Mouse (Mus musculus) forebrain, embryonic 12.5 days (tissue): ENCODE measurements around the gene BC028528. TPM values are rescaled to one million over a fixed set of nuclear protein-coding genes. Genes with fewer than 3 reads are reported as not detected.
"Not testable (repeated sequence)": the region's sequence is repeated elsewhere in the genome, so short reads cannot be mapped to it uniquely, and the experiment has no call there.

Source experiments
- ATAC-seq: fragments of 200-750 bp; cut with Nextera tagmentation; 2 replicates; pipeline ENCODE4 v1.8.0; 2017; ENCODE audit warnings: moderate TSS enrichment; ENCODE audit not compliant: low FRiP score
- H3K27ac ChIP-seq: fragments of 300-500 bp; sonication (generic); 2 replicates; pipeline ENCODE4 v1.5.1; 2016; ENCODE audit warnings: mild to moderate bottlenecking
- H3K27me3 ChIP-seq: fragments of 300-500 bp; sonication (generic); 2 replicates; pipeline ENCODE4 v1.6.1; 2016; ENCODE audit warnings: mild to moderate bottlenecking
- H3K36me3 ChIP-seq: fragments of 300-500 bp; sonication (generic); replicated peaks from 2 replicates; pipeline ENCODE4 v1.6.1; 2016; ENCODE audit warnings: mild to moderate bottlenecking
- H3K4me1 ChIP-seq: fragments of 300-500 bp; sonication (generic); 2 replicates; pipeline ENCODE4 v1.6.1; 2016
- H3K4me2 ChIP-seq: fragments of 300-500 bp; sonication (generic); 2 replicates; pipeline ENCODE4 v1.6.1; 2016; ENCODE audit warnings: mild to moderate bottlenecking, moderate library complexity
- H3K4me3 ChIP-seq: fragments of 300-500 bp; sonication (generic); replicated peaks from 2 replicates; pipeline ENCODE4 v1.5.1; 2016; ENCODE audit warnings: mild to moderate bottlenecking
- H3K9ac ChIP-seq: fragments of 300-500 bp; sonication (generic); 2 replicates; pipeline ENCODE4 v1.6.1; 2016; ENCODE audit warnings: mild to moderate bottlenecking
- H3K9me3 ChIP-seq: fragments of 300-500 bp; sonication (generic); 2 replicates; pipeline ENCODE4 v1.6.1; 2016
- WGBS: fragments of 180-500 bp; shearing (Covaris S2); methylation state at CpG from one replicate; pipeline ENCODE4 v1.1.7; 2016; 5-methylcytosine and 5-hydroxymethylcytosine counted together
- polyA plus RNA-seq: library from polyadenylated mRNA; unstranded; fragments of >200 nt; fragmentation: Nextera tagmentation; extraction: Ambion mirVana; gene quantifications from 2 replicates; pipeline ENCODE4 v1.2.1, GENCODE M21; 2016

Gene BC028528
- polyA plus RNA-seq, 1 experiment from 2014 or later = 8.4 TPM

DNA sequence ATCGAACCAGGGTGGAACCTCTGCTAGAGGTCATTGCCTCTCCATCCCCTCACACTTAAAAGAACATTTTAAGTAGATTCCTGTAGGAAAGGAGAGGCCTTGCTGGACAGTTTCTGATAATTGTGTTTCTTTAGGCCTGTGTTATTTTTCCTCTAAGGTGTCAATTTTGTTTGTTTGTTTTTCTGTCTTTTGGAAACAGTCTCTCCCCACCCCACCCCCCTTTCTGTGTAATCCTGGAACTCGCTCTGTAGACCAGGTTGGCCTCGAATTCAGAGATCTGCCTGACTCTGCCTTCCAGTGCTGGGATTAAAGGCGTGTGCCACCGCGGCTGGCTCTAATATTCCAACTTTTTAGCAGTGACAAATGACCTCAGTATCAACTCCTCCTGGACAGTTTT, 36.5 kb upstream of the BC028528 start:
- H3K4me2 ChIP-seq = peak overlapping the region; percentile 59
- H3K4me1 ChIP-seq = peaks cover 24% of the 10 kb centered on the region
- peak overlapping the region; percentile 91 for H3K27ac ChIP-seq
- H3K27me3 ChIP-seq = no peaks in the 10 kb centered on the region
- H3K36me3 ChIP-seq = peaks cover 2% of the 10 kb centered on the region; the same call in 1 of the 2 replicates
- no peak for ATAC-seq
- WGBS = 79% methylated on average over 6 of the region's 6 CpGs
- H3K9ac ChIP-seq = peak overlapping the region; percentile 58
- no peaks in the 10 kb centered on the region for H3K9me3 ChIP-seq
- H3K4me3 ChIP-seq = peak overlapping the region; percentile 85

DNA sequence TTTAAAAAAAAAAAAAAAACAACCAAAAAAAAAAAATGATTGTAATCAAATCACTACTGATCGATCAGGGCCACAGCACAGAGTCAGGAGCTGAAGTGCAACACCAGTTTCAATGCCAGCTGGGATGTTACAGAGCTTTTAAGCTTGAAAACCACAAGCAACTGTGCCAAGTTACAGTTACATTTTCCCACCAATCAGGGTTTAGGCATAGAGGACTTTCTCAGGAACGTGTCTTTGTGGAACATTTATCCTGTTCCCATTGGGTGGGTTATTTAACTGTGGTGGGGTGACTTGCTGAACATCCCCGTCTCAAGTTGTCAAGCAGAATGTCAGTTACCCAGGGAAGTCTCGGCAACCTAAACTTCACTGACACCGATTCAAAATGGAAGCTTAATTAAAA, 33.3 kb upstream of the BC028528 start:
- Histone ChIP-seq H3K36me3 (no peaks in the 10 kb centered on the region), H3K4me2 (no peak overlapping the region), H3K4me1 (no peaks in the 10 kb centered on the region), H3K27me3 (no peaks in the 10 kb centered on the region), H3K9ac (no peak overlapping the region), H3K9me3 (no peaks in the 10 kb centered on the region), H3K27ac (no peak overlapping the region), H3K4me3 (no peak overlapping the region)
- ATAC-seq = no peak
- WGBS = 83% methylated on average over 5 of the region's 5 CpGs

DNA sequence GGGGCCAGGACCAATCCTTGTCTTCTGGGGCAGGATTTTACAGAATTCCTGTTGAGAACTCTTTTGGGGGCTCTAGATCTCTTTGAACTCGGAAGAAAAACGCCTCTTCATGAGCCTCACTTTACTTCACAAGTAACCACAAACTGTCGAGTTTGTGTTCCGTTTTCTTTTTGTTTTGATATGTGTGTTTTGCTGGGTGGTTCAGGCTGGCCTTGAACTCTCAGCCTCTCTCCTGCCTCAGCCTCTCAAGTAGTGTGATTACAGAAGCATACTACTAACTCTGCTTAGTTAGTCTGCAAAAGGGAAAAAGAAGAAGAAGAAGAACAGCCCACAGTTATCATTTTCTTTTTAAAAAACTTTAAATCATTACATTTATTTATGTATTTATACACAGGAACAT, 32.4 kb upstream of the BC028528 start:
- Histone ChIP-seq H3K4me3 (no peak overlapping the region), H3K27ac (no peak overlapping the region), H3K9ac (no peak overlapping the region), H3K4me2 (no peak overlapping the region), H3K36me3 (no peaks in the 10 kb centered on the region), H3K4me1 (no peaks in the 10 kb centered on the region), H3K9me3 (no peaks in the 10 kb centered on the region), H3K27me3 (no peaks in the 10 kb centered on the region)
- 88% methylated on average over 4 of the region's 4 CpGs for WGBS
- ATAC-seq = no peak

DNA sequence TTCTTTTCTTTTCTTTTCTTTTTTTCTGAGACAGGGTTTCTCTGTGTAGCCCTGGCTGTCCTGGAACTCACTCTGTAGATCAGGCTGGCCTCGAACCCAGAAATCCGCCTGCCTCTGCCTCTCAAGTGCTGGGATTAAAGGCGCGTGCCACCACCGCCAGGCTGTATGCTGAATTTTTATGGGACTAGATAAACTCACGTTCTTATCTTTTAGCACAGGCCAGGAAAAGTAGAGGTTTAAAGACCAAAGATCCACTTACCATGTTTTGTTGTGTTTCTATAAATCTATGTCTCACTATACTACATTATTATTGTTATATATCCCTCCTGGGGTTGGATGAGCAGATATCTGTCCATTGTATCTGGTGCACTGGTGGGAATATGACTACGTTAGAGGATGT, 31.6 kb upstream of the BC028528 start:
- ATAC-seq, H3K9ac ChIP-seq, H3K27ac ChIP-seq, H3K9me3 ChIP-seq, H3K36me3 ChIP-seq, H3K4me2 ChIP-seq, H3K4me3 ChIP-seq, H3K27me3 ChIP-seq, H3K4me1 ChIP-seq: not testable (repeated sequence)
- 94% methylated on average over 7 of the region's 7 CpGs for WGBS

DNA sequence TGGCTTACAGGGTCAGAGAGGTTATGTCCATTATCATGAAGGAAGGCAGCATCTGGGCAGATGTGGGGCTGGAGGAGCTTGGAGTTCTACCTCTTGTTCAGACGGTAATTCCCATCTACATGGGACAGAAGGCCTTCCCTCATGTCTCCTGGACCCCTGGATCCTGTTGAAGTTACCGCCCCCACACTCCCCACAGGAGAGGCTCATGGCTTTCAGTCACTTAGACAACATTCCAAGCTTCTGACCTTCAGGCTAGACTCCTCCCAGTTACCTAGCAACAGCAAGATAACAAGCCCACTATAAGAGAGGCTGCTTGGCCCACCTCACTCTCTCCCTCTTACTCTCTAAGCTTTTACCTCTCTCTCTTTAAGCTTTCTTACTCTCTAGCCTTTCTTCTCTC, 28.7 kb upstream of the BC028528 start:
- not testable (repeated sequence) for H3K27me3 ChIP-seq, H3K9ac ChIP-seq, H3K36me3 ChIP-seq, H3K27ac ChIP-seq, H3K4me1 ChIP-seq, H3K4me2 ChIP-seq, H3K9me3 ChIP-seq, ATAC-seq, H3K4me3 ChIP-seq
- WGBS = 56% methylated on average over 2 of the region's 2 CpGs

DNA sequence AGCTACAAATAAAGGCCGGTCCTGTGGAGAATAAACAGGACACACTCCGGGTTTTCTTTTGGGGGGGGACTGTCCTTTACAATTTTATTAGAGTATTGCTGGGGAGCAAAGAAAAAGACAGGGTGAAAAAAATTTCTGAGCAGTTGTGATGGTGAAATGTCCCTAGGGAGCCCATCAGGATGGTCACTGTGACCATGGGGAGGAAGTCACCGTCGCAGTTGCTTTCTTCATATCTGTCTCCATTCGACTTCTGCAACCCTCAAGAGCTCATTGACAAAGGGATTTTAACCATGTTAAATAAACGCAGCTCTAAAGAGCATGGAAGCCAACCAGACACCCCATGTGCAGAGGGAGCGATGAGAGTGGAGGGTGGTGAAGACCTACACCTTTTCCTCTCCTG, 25.0 kb upstream of the BC028528 start:
- H3K27me3 ChIP-seq = no peaks in the 10 kb centered on the region
- H3K9me3 ChIP-seq = no peaks in the 10 kb centered on the region
- H3K36me3 ChIP-seq = no peaks in the 10 kb centered on the region
- H3K27ac ChIP-seq = no peak overlapping the region
- no peak overlapping the region for H3K4me3 ChIP-seq
- ATAC-seq = no peak
- no peaks in the 10 kb centered on the region for H3K4me1 ChIP-seq
- H3K9ac ChIP-seq = no peak overlapping the region
- no peak overlapping the region for H3K4me2 ChIP-seq
- 78% methylated on average over 7 of the region's 7 CpGs for WGBS

DNA sequence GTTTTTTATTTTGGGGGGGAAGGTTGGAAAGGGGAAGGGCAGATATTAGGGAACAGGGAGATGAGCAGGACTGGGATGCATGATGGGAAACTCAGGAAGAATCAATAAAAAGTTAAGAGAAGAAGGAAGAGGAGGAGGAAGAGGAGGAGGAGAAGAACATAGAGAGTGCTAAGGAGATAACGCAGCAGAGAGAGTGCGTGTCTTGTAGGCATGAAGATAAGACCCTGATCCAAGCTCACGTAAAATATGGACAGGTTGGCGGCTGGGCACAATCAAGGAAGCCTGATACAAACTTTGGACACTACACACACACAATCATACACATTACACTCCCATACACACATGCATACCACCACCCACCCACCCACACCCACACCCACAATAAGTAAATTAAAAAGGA, 22.9 kb upstream of the BC028528 start:
- 95% methylated on average over 4 of the region's 4 CpGs for WGBS
- ATAC-seq = no peak
- no peaks in the 10 kb centered on the region for H3K27me3 ChIP-seq
- H3K36me3 ChIP-seq = no peaks in the 10 kb centered on the region
- no peak overlapping the region for H3K4me2 ChIP-seq
- no peak overlapping the region for H3K4me3 ChIP-seq
- no peak overlapping the region for H3K9ac ChIP-seq
- no peak overlapping the region for H3K27ac ChIP-seq
- H3K9me3 ChIP-seq = no peaks in the 10 kb centered on the region
- no peaks in the 10 kb centered on the region for H3K4me1 ChIP-seq

DNA sequence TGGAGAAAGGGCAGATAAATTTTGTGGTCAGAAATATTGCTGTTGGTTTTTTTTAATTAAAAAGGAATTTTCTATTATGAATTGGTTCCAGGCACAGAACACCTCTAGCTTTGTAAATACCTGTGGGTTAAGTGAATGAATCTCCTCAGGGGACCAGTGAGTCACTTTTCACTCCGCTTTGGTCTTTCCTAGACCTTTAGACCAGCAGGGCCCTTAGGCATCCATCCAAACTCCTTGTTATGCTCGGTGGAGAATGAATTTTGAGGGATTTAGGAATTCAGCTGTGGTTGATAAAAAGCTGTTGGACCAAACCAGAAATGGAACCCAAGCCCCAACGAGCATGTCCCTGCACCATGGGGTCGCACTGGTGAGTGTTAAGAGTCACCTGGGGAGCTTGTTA, 15.8 kb upstream of the BC028528 start:
- Histone ChIP-seq H3K27me3 (peaks cover 10% of the 10 kb centered on the region; the same call in 1 of the 2 replicates), H3K9me3 (no peaks in the 10 kb centered on the region), H3K4me1 (peaks cover 39% of the 10 kb centered on the region), H3K9ac (no peak overlapping the region), H3K4me3 (no peak overlapping the region), H3K27ac (no peak overlapping the region), H3K36me3 (no peaks in the 10 kb centered on the region), H3K4me2 (no peak overlapping the region)
- 46% methylated on average over 4 of the region's 4 CpGs for WGBS
- no peak for ATAC-seq

DNA sequence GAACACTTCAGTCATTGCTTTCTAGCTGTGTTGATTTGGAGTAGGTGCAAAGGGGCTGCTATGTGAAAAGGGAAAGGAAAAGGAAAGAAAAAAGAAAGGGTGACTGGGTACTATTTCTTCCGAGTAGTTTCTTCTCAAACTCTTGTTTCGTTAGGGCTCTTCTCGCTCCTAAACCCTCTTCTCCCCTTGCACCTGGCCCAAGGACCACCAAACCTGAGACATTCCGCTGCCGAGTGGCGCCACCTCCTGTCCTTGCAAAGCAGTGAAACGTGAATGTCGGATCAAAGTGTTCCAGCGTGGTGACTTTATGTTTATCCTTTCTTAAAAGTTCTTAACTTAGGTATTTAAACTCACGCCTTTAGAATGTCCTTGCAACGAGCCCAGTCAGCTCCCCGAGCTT, 15.1 kb upstream of the BC028528 start:
- Histone ChIP-seq H3K9ac (peak overlapping the region; percentile 38; the same call in 1 of the 2 replicates), H3K36me3 (no peaks in the 10 kb centered on the region), H3K4me1 (peaks cover 43% of the 10 kb centered on the region), H3K27me3 (peaks cover 10% of the 10 kb centered on the region; the same call in 1 of the 2 replicates), H3K27ac (no peak overlapping the region), H3K4me2 (peak overlapping the region; percentile 77), H3K9me3 (no peaks in the 10 kb centered on the region), H3K4me3 (peak overlapping the region; percentile 23; the same call in 1 of the 2 replicates)
- ATAC-seq = no peak
- WGBS = 1% methylated on average over 12 of the region's 12 CpGs

DNA sequence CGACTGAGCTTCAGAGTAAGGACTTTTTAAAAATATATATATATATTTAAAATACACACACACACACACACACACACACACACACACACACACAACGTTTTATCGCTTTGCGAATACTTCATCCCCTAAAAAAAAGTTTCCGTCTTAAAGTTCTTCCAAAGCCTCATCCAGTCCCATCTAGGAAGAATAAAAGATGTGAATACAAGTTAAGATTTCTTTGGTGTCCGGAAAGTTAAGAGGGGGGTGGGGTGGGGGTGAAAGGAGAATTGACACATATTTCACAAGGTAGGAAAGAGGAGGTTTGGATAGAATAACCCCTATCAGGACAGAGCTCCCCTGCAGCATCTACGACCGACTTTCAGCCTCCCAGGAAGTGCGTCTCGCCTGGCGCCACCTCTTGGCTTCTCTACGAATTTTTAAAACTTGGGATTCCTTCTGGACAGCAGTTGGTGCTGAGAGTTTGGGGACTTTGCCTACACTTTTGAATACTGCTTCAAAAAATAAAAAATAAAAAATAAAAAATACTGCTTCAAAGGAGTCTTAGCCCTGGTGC, 14.2 kb upstream of the BC028528 start:
- Histone ChIP-seq H3K27me3 (peaks cover 10% of the 10 kb centered on the region; the same call in 1 of the 2 replicates), H3K36me3 (no peaks in the 10 kb centered on the region), H3K9me3 (no peaks in the 10 kb centered on the region), H3K9ac (peak overlapping the region; percentile 53; the same call in 1 of the 2 replicates), H3K4me2 (peak overlapping the region; percentile 77), H3K4me1 (peaks cover 43% of the 10 kb centered on the region), H3K4me3 (peak overlapping the region; percentile 36), H3K27ac (no peak overlapping the region)
- peak; percentile 32; the same call in 1 of the 2 replicates for ATAC-seq
- under 1% methylated on average over 12 of the region's 12 CpGs for whole genome bisulfite sequencing

DNA sequence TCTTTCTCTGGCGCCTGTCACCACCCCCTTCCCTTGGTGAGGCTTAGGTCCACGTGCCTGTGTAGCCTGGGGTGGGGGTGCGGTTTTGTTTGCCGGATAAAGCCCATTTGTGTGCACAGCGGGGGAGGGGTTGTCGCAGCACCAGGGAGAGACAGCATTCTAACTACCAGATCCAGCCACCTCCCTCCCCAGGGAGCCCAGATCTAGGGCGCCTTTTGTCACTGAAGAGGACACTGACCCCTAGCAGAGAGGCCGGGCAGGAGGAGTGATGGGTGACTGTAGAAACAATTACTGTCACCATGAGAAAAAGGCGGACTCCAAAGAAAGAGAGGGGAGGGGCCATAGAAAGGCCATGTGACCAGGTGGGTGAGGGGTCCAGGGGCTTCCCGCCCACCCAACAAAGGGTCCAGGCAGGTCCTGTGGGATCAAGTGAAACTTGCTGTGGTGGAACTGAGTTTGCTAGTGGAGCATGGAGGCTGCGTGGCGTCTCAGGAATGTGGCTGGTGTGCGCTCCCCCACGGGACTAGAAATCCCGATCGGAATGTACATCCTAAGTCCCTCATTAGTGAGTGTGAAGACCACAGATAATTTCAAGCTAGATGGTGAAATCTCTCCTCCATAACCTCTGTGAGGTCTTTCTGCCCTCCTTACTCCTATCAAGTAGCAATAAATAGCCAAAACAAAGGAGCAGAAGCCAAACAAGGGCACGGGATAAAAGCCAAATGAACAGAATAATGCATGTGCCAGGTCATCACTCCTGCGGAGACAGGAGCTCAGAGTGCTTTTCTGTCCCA, 13.5 kb upstream of the BC028528 start:
- Histone ChIP-seq H3K27me3 (peaks cover 10% of the 10 kb centered on the region; the same call in 1 of the 2 replicates), H3K36me3 (no peaks in the 10 kb centered on the region), H3K4me1 (peaks cover 43% of the 10 kb centered on the region), H3K4me2 (peak overlapping the region; percentile 77), H3K9ac (peak overlapping the region; percentile 53), H3K4me3 (peak overlapping the region; percentile 36), H3K27ac (peak overlapping the region; percentile 58; the same call in 1 of the 2 replicates), H3K9me3 (no peaks in the 10 kb centered on the region)
- ATAC-seq = peak; percentile 74
- under 1% methylated on average over 18 of the region's 18 CpGs for WGBS

DNA sequence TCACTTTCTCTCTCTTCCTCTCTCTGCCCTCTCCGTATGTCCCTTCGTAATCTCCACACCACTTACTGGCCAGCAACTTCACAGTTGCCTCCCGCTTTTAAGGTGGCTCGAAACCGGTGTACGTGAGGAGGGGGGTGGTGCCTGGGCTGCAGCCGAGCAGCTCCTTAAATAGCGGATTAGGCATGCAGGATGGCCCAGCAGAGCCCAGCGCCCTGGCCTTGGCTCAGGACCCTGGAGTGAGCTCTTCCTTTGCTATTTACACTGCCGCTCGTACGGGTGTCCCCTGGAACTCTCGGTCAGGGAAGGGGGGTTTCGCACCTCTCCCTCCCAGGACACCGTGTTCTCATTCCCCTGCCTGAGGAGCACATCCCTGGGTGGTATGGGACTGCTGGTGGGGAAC, 12.8 kb upstream of the BC028528 start, which contains the start of gene Car14:
Car14 (minus strand) TSS at position 124 of the 400 bp plus-strand sequence.
- Histone ChIP-seq H3K36me3 (no peaks in the 10 kb centered on the region), H3K9ac (peak within 1 kb of the TSS; percentile 53), H3K27me3 (peaks cover 10% of the 10 kb centered on the region; the same call in 1 of the 2 replicates), H3K4me1 (peaks cover 43% of the 10 kb centered on the region), H3K4me2 (peak within 1 kb of the TSS; percentile 77), H3K9me3 (no peaks in the 10 kb centered on the region), H3K27ac (peak within 1 kb of the TSS; percentile 58; the same call in 1 of the 2 replicates), H3K4me3 (peak within 1 kb of the TSS; percentile 36)
- WGBS = under 1% methylated on average over 15 of the region's 15 CpGs
- ATAC-seq = peak; percentile 56
